Mouse (Mus musculus): Measurements from ENCODE around the gene Dnah17.

Gene Dnah17

GRCm38 (mm10) chr11:117994250-117995057 is 136.0 kb downstream of the Dnah17 start:
- no peak for DNase-seq (ENCODE audit: low spot score)

- no peak for DNase-seq (ENCODE audit: low spot score)
Measured at GRCm38 (mm10) chr11:117993190-117994175, 137.0 kb downstream of the Dnah17 start.

GRCm38 (mm10) chr11:117991502-117992470 is 138.6 kb downstream of the Dnah17 start:
- no peak for DNase-seq (ENCODE audit: low spot score)

GRCm38 (mm10) chr11:117989926-117990325 is 140.5 kb downstream of the Dnah17 start:
- no peak for DNase-seq (ENCODE audit: low spot score)

- no peak for DNase-seq (ENCODE audit: low spot score)
Measured at GRCm38 (mm10) chr11:117989241-117989640, 141.2 kb downstream of the Dnah17 start.

- no peak for DNase-seq (ENCODE audit: low spot score)
Measured at GRCm38 (mm10) chr11:117987968-117988367, 142.5 kb downstream of the Dnah17 start.

DNA sequence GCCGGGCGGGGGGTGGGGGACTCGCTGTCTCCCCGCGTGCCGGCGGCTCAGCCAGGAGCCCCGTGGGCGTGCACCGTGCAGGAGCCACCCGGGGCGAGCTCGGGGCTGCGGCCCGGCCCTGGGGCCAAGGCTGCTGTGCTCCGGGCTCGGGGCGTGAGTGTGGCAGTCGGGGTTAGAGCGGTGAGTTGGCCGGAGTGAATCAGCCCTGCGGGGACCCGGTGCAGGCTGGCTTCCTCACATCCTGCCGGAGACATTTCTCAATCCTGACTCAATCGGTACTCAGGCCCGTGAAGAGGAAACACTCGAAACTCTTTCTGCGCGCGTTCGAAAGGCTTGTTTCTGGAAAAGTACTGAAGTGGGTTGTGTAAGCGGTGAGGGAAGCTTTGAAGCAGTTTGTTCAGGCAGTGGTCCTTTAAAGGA is 143.4 kb downstream of the Dnah17 start:
- DNase-seq (ENCODE audit: low spot score) = no peak

- DNase-seq (ENCODE audit: low spot score) = peak; percentile 95
Measured at GRCm38 (mm10) chr11:117986126-117987031, 144.1 kb downstream of the Dnah17 start, which contains the start of gene Pgs1. TSS of gene Pgs1 (plus strand) at chr11:117986292.

DNA sequence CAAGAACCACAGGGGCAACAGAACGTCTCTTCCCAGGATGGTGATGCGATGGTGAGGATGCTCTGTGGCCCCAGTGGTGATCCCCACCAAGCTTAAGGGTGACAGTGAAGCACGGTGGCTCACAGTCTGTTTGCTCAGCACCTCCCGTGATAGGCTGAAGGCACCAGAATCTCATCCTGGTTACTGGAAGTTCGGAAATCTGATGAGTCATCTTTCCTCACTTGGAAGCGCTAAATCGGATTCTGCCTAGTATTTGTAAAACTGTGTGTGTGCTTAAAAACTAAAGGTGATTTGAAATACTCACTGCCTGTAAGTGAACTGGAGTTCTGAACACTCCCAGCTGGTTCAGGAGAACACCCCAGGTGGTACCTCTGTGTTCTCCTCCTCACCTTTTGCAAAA is 146.7 kb downstream of the Dnah17 start:
- no peak for DNase-seq (ENCODE audit: low spot score)

DNA sequence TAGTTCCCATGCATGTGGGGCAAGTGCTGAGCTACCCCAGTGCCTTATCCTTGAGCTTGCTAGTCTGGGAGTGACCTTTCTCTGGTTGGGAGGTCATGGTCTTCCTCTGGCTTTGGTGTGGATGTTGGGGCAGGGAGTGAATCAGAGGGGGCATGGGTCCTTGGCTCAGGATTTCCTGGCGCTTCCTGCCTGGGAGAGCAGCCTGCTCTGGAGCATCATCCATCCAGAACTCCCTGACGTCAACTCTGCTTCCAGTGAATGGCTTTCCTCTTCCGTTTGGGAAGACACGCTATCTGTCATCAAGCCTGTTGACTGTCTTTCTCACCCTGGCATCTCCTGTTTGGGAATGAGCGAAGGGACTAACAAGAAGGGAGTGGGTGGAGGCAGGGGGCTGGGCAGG is 148.0 kb downstream of the Dnah17 start:
- DNase-seq (ENCODE audit: low spot score) = no peak

DNA sequence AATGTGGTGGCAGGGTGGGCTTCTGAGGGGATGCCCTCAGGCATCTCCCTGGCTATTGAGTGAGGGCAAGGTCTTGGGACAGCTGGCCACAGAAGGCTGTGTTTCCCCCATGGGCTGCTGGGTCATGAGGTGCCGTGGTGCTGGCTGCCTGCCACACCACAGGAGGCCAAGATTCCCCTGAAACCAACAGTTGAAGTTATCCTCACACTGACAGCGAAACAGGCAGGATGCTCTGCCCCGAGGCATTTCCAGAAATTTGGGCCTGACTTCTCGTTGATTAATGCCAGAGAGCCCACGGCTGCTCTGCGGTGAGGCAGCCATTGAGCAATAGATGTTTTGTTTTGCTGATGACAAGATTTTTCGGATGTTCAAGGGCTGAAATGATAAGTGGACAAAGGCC is 151.0 kb downstream of the Dnah17 start:
- no peak for DNase-seq (ENCODE audit: low spot score)

GRCm38 (mm10) chr11:117977694-117978360 is 152.6 kb downstream of the Dnah17 start:
- peak; percentile 56 for DNase-seq (ENCODE audit: low spot score)

DNA sequence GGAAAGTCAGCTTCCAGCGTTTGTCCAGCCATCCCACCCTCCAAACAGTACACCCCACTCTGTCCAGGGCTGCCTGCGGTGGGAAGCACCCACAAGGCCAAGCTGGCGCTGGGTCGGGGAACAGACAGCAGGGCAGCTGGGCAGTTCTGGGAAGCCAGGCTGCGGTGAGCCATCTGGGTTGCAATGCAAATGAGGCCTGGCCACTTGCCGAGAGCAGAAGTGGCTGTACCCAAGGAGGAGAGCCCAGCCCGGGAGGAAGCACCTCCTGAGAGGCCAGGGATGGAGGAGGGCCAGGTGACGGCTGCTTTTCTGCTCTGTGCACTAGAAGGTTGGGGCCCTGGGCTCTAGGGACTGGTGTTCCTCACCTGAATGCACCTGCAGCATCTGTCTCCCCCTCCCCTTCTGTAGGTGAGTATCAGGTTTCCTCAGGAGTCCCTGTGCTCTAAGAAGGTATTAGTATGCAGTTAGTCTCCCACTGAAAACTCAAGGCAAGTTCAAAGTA is 154.3 kb downstream of the Dnah17 start:
- peak; percentile 62 for DNase-seq (ENCODE audit: low spot score)

GRCm38 (mm10) chr11:117975211-117975967 is 155.0 kb downstream of the Dnah17 start:
- peak; percentile 84 for DNase-seq (ENCODE audit: low spot score)

GRCm38 (mm10) chr11:117974327-117975125 is 155.9 kb downstream of the Dnah17 start:
- no peak for DNase-seq (ENCODE audit: low spot score)

GRCm38 (mm10) chr11:117973569-117973968 is 156.9 kb downstream of the Dnah17 start:
- DNase-seq (ENCODE audit: low spot score) = no peak

GRCm38 (mm10) chr11:117972656-117973558 is 157.5 kb downstream of the Dnah17 start:
- no peak for DNase-seq (ENCODE audit: low spot score)
